Mouse (Mus musculus): ENCODE measurements around the gene Chchd3. TPM values are rescaled to one million over a fixed set of nuclear protein-coding genes. Genes with fewer than 3 reads are reported as not detected.

The Chchd3 gene
- polyA plus RNA-seq, 1 experiment from 2014 or later = 124 TPM

DNA sequence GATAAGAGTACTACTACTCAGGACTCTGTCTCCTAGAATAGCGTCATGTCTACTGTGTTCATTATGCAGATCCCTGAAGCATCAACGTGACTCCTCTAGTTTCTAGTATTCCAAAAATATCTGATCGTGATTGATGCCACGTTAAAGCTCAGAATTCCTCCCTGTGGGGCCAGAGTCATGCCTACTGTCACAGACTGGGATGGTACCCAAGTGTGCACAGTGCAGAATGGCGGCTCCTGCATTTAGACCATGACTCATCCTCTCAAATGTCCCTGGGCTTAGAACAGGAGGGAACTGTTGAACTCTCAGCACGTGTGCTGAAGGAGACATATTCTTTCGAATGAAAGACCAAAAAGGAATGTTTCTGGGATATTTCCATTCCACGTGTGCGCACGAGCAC, 305.5 kb downstream of the Chchd3 start:
- no peak for ATAC-seq (ENCODE audit: low read depth)
- Histone ChIP-seq H3K4me3 (ENCODE audit: low read depth, low read length) (no peak overlapping the region), H3K9ac (replicated peaks; ENCODE audit: low read depth, low read length) (no peak overlapping the region), H3K27me3 (ENCODE audit: control insufficient read depth, insufficient read depth, low read length) (no peaks in the 10 kb centered on the region), H3K36me3 (ENCODE audit: control insufficient read depth, insufficient read depth, low read length) (no peaks in the 10 kb centered on the region), H3K4me1 (ENCODE audit: control insufficient read depth, insufficient read depth, low read length) (no peaks in the 10 kb centered on the region), H3K9me3 (ENCODE audit: control insufficient read depth, low read length) (no peaks in the 10 kb centered on the region), H3K27ac (ENCODE audit: low read depth, low read length) (no peak overlapping the region), H3K4me2 (ENCODE audit: low read depth, low read length) (no peak overlapping the region)
- 90% methylated on average over 10 of the region's 10 CpGs for WGBS

DNA sequence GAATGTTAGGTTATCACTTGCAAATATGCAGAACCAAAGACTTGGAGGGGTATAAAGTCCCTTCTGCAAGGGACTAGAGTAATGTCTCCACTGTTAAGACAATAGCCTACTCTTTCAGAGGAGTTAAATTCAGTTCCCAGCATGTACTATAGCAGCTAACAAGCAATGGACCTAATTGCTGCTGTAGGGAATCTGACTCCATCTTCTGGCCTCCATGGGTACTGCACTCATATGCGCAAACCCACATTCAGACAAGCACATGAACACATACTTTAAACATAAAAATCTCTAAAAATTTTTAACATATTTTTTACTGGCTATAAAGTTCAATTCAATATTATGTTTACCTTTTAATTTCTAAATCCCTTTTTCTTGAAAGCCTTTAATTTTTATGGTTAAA, 310.2 kb downstream of the Chchd3 start:
- H3K4me3 ChIP-seq (ENCODE audit: low read depth, low read length) = no peak overlapping the region
- H3K9ac ChIP-seq (replicated peaks; ENCODE audit: low read depth, low read length) = no peak overlapping the region
- H3K9me3 ChIP-seq (ENCODE audit: control insufficient read depth, low read length) = no peaks in the 10 kb centered on the region
- H3K27ac ChIP-seq (ENCODE audit: low read depth, low read length) = no peak overlapping the region
- no peaks in the 10 kb centered on the region for H3K27me3 ChIP-seq (ENCODE audit: control insufficient read depth, insufficient read depth, low read length)
- 100% methylated on average over 1 of the region's 1 CpGs for WGBS
- peaks cover 6% of the 10 kb centered on the region for H3K4me1 ChIP-seq (ENCODE audit: control insufficient read depth, insufficient read depth, low read length)
- H3K4me2 ChIP-seq (ENCODE audit: low read depth, low read length) = no peak overlapping the region
- ATAC-seq (ENCODE audit: low read depth) = no peak
- H3K36me3 ChIP-seq (ENCODE audit: control insufficient read depth, insufficient read depth, low read length) = no peaks in the 10 kb centered on the region

DNA sequence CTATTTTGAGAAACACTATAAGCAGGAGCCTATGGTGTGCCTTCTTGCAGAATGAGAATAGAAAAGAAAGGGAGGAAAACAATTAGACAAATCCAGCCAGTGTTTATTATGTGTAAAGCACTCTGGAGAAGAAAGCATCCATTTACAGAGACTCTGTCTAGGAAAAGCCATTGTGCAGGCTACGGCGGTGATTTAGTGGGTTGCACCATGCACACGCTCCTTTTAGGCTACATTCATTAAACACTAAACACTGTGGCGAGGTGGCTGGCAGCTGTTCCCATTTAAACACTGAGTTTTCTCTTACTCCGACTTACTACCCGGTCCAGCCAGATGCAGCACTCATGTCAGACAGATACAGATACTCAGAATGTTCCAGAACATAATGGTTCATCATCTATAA, 311.3 kb downstream of the Chchd3 start:
- no peak overlapping the region for H3K4me3 ChIP-seq (ENCODE audit: low read depth, low read length)
- H3K4me2 ChIP-seq (ENCODE audit: low read depth, low read length) = no peak overlapping the region
- no peaks in the 10 kb centered on the region for H3K9me3 ChIP-seq (ENCODE audit: control insufficient read depth, low read length)
- no peaks in the 10 kb centered on the region for H3K27me3 ChIP-seq (ENCODE audit: control insufficient read depth, insufficient read depth, low read length)
- H3K36me3 ChIP-seq (ENCODE audit: control insufficient read depth, insufficient read depth, low read length) = no peaks in the 10 kb centered on the region
- no peak overlapping the region for H3K27ac ChIP-seq (ENCODE audit: low read depth, low read length)
- 12% methylated on average over 6 of the region's 6 CpGs for WGBS
- H3K9ac ChIP-seq (replicated peaks; ENCODE audit: low read depth, low read length) = no peak overlapping the region
- ATAC-seq (ENCODE audit: low read depth) = peak; percentile 44; the same call in 1 of the 2 replicates
- peaks cover 6% of the 10 kb centered on the region for H3K4me1 ChIP-seq (ENCODE audit: control insufficient read depth, insufficient read depth, low read length)

DNA sequence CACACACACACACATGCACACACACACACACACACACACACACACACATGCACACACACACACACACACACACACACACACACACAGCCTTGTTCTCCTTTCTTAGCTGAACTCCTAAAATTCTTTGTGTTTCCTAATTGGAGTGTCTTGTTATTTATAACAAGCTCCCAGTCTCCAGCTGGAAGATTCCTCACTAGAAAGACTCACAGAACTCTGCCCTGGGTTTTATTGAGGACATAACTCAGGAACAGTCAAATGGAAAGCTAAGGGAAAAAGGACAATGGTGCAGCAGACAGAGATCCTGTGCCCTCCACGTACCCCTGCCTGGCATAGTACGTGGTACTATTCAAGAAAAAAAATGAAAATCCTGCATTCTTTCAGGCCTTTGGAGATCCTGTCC, 312.7 kb downstream of the Chchd3 start:
- Histone ChIP-seq H3K4me1 (ENCODE audit: control insufficient read depth, insufficient read depth, low read length) (peaks cover 6% of the 10 kb centered on the region), H3K27ac (ENCODE audit: low read depth, low read length) (no peak overlapping the region), H3K4me2 (ENCODE audit: low read depth, low read length) (no peak overlapping the region), H3K4me3 (ENCODE audit: low read depth, low read length) (no peak overlapping the region), H3K36me3 (ENCODE audit: control insufficient read depth, insufficient read depth, low read length) (no peaks in the 10 kb centered on the region), H3K27me3 (ENCODE audit: control insufficient read depth, insufficient read depth, low read length) (no peaks in the 10 kb centered on the region), H3K9ac (replicated peaks; ENCODE audit: low read depth, low read length) (no peak overlapping the region), H3K9me3 (ENCODE audit: control insufficient read depth, low read length) (no peaks in the 10 kb centered on the region)
- 17% methylated on average over 2 of the region's 2 CpGs for WGBS
- no peak for ATAC-seq (ENCODE audit: low read depth)

Other genes starting within 250 kb of the Chchd3 start
- gene Exoc4, start 188.8 kb upstream of the Chchd3 start, polyA plus RNA-seq (2014; fragmentation: Nextera tagmentation; extraction: Ambion mirVana) = 32.2 and 37.0 TPM in 2 replicates